Mouse (Mus musculus): ENCODE measurements around the gene Gm26602. TPM values are rescaled to one million over a fixed set of nuclear protein-coding genes. Genes with fewer than 3 reads are reported as not detected.
"Not testable (repeated sequence)": the region's sequence is repeated elsewhere in the genome, so short reads cannot be mapped to it uniquely, and the experiment has no call there.

The Gm26602 gene
- polyA plus RNA-seq, 1 experiment: not detected

DNA sequence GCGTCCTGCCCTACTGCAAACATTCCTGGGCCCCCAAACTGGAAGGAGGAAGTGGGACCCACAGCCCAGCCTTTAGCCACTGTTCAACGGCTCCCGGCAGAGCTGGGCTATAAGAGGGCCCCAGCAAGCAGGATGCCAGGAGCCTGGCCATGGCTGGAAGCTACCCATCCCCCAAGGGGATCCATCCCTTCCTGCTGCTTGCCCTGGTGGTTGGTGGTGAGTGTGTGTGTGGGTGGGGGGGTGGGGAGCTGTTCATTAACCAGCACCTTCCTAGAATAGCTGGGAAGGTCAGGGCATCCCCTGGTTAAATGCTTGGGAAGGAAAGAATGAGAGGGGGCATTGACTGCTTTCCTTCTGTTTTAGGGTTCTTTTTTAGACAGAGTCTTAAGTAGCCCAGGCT, 31.1 kb upstream of the Gm26602 start:
- WGBS: 55% methylated on average over 3 of the region's 3 CpGs
- peaks cover 3% of the 10 kb centered on the region; the same call in 1 of the 2 replicates for H3K4me1 ChIP-seq (ENCODE audit: control insufficient read depth, insufficient read depth, low read length)
- H3K27me3 ChIP-seq (ENCODE audit: control insufficient read depth, insufficient read depth, low read length): no peaks in the 10 kb centered on the region
- no peak overlapping the region for H3K27ac ChIP-seq (ENCODE audit: insufficient read depth, low read length)
- TF ChIP-seq POLR2A (IDR thresholded peaks at IDR 0.05; ENCODE audit: borderline replicate concordance, insufficient read depth, low read length) (no peak), CTCF (IDR thresholded peaks at IDR 0.05; ENCODE audit: borderline replicate concordance, insufficient read depth, low read depth, low read length) (no peak)
- H3K4me3 ChIP-seq (replicated peaks; ENCODE audit: insufficient read depth, low read depth, low read length): no peak overlapping the region
- DNase-seq: no peak

- 31% methylated on average over 9 of the region's 9 CpGs for WGBS
These were observed 29.9 kb upstream of the Gm26602 start for GRCm38 (mm10) chr10:79880721-79881120.

DNA sequence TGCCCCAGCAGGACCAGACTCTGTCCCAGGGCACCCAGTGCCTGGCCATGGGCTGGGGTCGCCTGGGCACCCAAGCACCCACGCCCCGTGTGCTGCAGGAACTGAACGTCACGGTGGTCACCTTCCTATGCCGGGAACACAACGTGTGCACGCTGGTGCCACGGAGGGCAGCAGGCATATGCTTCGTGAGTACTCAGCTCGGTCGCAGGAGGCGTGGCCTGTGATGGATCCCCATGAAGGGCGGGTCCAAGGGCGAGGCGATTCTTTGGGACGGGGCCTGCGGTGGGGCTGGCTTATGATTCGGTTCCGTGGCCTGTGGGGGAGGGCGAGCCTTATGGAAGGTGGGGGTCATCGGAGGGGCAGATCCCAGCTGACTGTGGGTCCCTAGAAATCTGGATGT, 28.7 kb upstream of the Gm26602 start:
- DNase-seq: no peak
- 17% methylated on average over 22 of the region's 22 CpGs for WGBS
- Histone ChIP-seq H3K27me3 (ENCODE audit: control insufficient read depth, insufficient read depth, low read length) (no peaks in the 10 kb centered on the region), H3K27ac (ENCODE audit: insufficient read depth, low read length) (no peak overlapping the region), H3K4me3 (replicated peaks; ENCODE audit: insufficient read depth, low read depth, low read length) (no peak overlapping the region), H3K4me1 (ENCODE audit: control insufficient read depth, insufficient read depth, low read length) (peaks cover 3% of the 10 kb centered on the region; the same call in 1 of the 2 replicates)
- no peak for TF ChIP-seq CTCF (IDR thresholded peaks at IDR 0.05; ENCODE audit: borderline replicate concordance, insufficient read depth, low read depth, low read length)
- no peak for TF ChIP-seq POLR2A (IDR thresholded peaks at IDR 0.05; ENCODE audit: borderline replicate concordance, insufficient read depth, low read length)

More at GRCm38 (mm10) chr10:79880721-79881120, 29.9 kb upstream of the Gm26602 start:
- no peak overlapping the region for H3K4me3 ChIP-seq (replicated peaks; ENCODE audit: insufficient read depth, low read depth, low read length)
- H3K4me1 ChIP-seq (ENCODE audit: control insufficient read depth, insufficient read depth, low read length): peaks cover 3% of the 10 kb centered on the region; the same call in 1 of the 2 replicates
- no peak overlapping the region for H3K27ac ChIP-seq (ENCODE audit: insufficient read depth, low read length)
- H3K27me3 ChIP-seq (ENCODE audit: control insufficient read depth, insufficient read depth, low read length): no peaks in the 10 kb centered on the region
- DNase-seq: no peak
- no peak for TF ChIP-seq POLR2A (IDR thresholded peaks at IDR 0.05; ENCODE audit: borderline replicate concordance, insufficient read depth, low read length)
- no peak for TF ChIP-seq CTCF (IDR thresholded peaks at IDR 0.05; ENCODE audit: borderline replicate concordance, insufficient read depth, low read depth, low read length)

GRCm38 (mm10) chr10:79883297-79884084, 27.2 kb upstream of the Gm26602 start:
- Histone ChIP-seq H3K27me3 (ENCODE audit: control insufficient read depth, insufficient read depth, low read length) (no peaks in the 10 kb centered on the region), H3K27ac (ENCODE audit: insufficient read depth, low read length) (no peak overlapping the region), H3K4me3 (replicated peaks; ENCODE audit: insufficient read depth, low read depth, low read length) (no peak overlapping the region), H3K4me1 (ENCODE audit: control insufficient read depth, insufficient read depth, low read length) (peaks cover 3% of the 10 kb centered on the region; the same call in 1 of the 2 replicates)
- TF ChIP-seq POLR2A (IDR thresholded peaks at IDR 0.05; ENCODE audit: borderline replicate concordance, insufficient read depth, low read length) (no peak), CTCF (IDR thresholded peaks at IDR 0.05; ENCODE audit: borderline replicate concordance, insufficient read depth, low read depth, low read length) (peak; percentile 86)
- 19% methylated on average over 22 of the region's 22 CpGs for WGBS
- peak; percentile 79 to 86 for DNase-seq

- Histone ChIP-seq H3K4me1 (ENCODE audit: control insufficient read depth, insufficient read depth, low read length) (peaks cover 3% of the 10 kb centered on the region; the same call in 1 of the 2 replicates), H3K4me3 (replicated peaks; ENCODE audit: insufficient read depth, low read depth, low read length) (no peak overlapping the region), H3K27ac (ENCODE audit: insufficient read depth, low read length) (no peak overlapping the region), H3K27me3 (ENCODE audit: control insufficient read depth, insufficient read depth, low read length) (no peaks in the 10 kb centered on the region)
- TF ChIP-seq POLR2A (IDR thresholded peaks at IDR 0.05; ENCODE audit: borderline replicate concordance, insufficient read depth, low read length): no peak
- TF ChIP-seq CTCF (IDR thresholded peaks at IDR 0.05; ENCODE audit: borderline replicate concordance, insufficient read depth, low read depth, low read length): no peak
- DNase-seq: peak in 1 of 2 experiments; percentile 46
- 13% methylated on average over 4 of the region's 4 CpGs for WGBS
These were observed 26.2 kb upstream of the Gm26602 start for GRCm38 (mm10) chr10:79884446-79884845.

GRCm38 (mm10) chr10:79884938-79885337, 25.7 kb upstream of the Gm26602 start:
- not testable (repeated sequence) for H3K4me1 ChIP-seq (ENCODE audit: control insufficient read depth, insufficient read depth, low read length); DNase-seq; H3K4me3 ChIP-seq (replicated peaks; ENCODE audit: insufficient read depth, low read depth, low read length); H3K27me3 ChIP-seq (ENCODE audit: control insufficient read depth, insufficient read depth, low read length); H3K27ac ChIP-seq (ENCODE audit: insufficient read depth, low read length)
- WGBS: 55% methylated on average over 3 of the region's 3 CpGs

GRCm38 (mm10) chr10:79886054-79886453, 24.6 kb upstream of the Gm26602 start, which contains the start of gene Elane:
Gene Elane, plus strand, starts transcription at chr10:79886247.
- DNase-seq: no peak
- Histone ChIP-seq H3K27ac (ENCODE audit: insufficient read depth, low read length) (no peak within 1 kb of the TSS), H3K27me3 (ENCODE audit: control insufficient read depth, insufficient read depth, low read length) (no peaks in the 10 kb centered on the region), H3K4me3 (replicated peaks; ENCODE audit: insufficient read depth, low read depth, low read length) (no peak within 1 kb of the TSS), H3K4me1 (ENCODE audit: control insufficient read depth, insufficient read depth, low read length) (peaks cover 3% of the 10 kb centered on the region; the same call in 1 of the 2 replicates)
- 60% methylated on average over 6 of the region's 6 CpGs for WGBS
- TF ChIP-seq POLR2A (IDR thresholded peaks at IDR 0.05; ENCODE audit: borderline replicate concordance, insufficient read depth, low read length) (no peak), CTCF (IDR thresholded peaks at IDR 0.05; ENCODE audit: borderline replicate concordance, insufficient read depth, low read depth, low read length) (no peak)

- H3K27me3 ChIP-seq (ENCODE audit: control insufficient read depth, insufficient read depth, low read length): no peaks in the 10 kb centered on the region
- H3K4me3 ChIP-seq (replicated peaks; ENCODE audit: insufficient read depth, low read depth, low read length): no peak overlapping the region
- 88% methylated on average over 8 of the region's 8 CpGs for WGBS
- H3K27ac ChIP-seq (ENCODE audit: insufficient read depth, low read length): no peak overlapping the region
- DNase-seq: no peak
- peaks cover 3% of the 10 kb centered on the region; the same call in 1 of the 2 replicates for H3K4me1 ChIP-seq (ENCODE audit: control insufficient read depth, insufficient read depth, low read length)
- TF ChIP-seq POLR2A (IDR thresholded peaks at IDR 0.05; ENCODE audit: borderline replicate concordance, insufficient read depth, low read length): no peak
- no peak for TF ChIP-seq CTCF (IDR thresholded peaks at IDR 0.05; ENCODE audit: borderline replicate concordance, insufficient read depth, low read depth, low read length)
These were observed 24.0 kb upstream of the Gm26602 start for GRCm38 (mm10) chr10:79886611-79887010.

Data from cerebellum, adult 2 months (tissue).